Mouse (Mus musculus) layer of hippocampus, postnatal 25 days (tissue): ENCODE measurements around the gene Prss2. TPM values are rescaled to one million over a fixed set of nuclear protein-coding genes. Genes with fewer than 3 reads are reported as not detected.
"Not testable (repeated sequence)": the region's sequence is repeated elsewhere in the genome, so short reads cannot be mapped to it uniquely, and the experiment has no call there.

ENCODE experiments used
- DNase-seq, 2 experiments: peaks; one replicate each; pipeline ENCODE4 v3.0.0; 2022; ENCODE audit warnings: mixed read lengths in 2 of 2, low spot score in 1 of 2; ENCODE audit errors: extremely low spot score in 1 of 2
- total RNA-seq, 2 experiments: library from RNA; stranded (reverse); gene quantifications; 2 replicates each; pipeline ENCODE4 v1.2.3; 2021

The Prss2 gene
- not detected for total RNA-seq

- no peak for DNase-seq
Measured at GRCm38 (mm10) chr6:41521487-41521886, at the start of gene Prss2. Prss2 (plus strand) TSS chr6:41521787.

- no peak for DNase-seq
Measured at GRCm38 (mm10) chr6:41499374-41499773, 22.2 kb upstream of the Prss2 start.

- no peak for DNase-seq
Measured at GRCm38 (mm10) chr6:41504915-41505314, 16.7 kb upstream of the Prss2 start.

GRCm38 (mm10) chr6:41505323-41505722 is 16.3 kb upstream of the Prss2 start:
- DNase-seq, result no peak

GRCm38 (mm10) chr6:41518017-41518524 is 3.5 kb upstream of the Prss2 start:
- DNase-seq, result no peak

GRCm38 (mm10) chr6:41526453-41526852 is 4.9 kb downstream of the Prss2 start:
- no peak for DNase-seq

- no peak for DNase-seq
Measured at GRCm38 (mm10) chr6:41527402-41527801, 5.8 kb downstream of the Prss2 start.

- DNase-seq, result peak in 1 of 2 experiments; percentile 52
Measured at GRCm38 (mm10) chr6:41529987-41530386, 8.4 kb downstream of the Prss2 start.

GRCm38 (mm10) chr6:41532181-41532580 is 10.6 kb downstream of the Prss2 start:
- no peak for DNase-seq

GRCm38 (mm10) chr6:41532687-41533284 is 11.2 kb downstream of the Prss2 start:
- DNase-seq, result no peak

- no peak for DNase-seq
Measured at GRCm38 (mm10) chr6:41537376-41537775, 15.8 kb downstream of the Prss2 start.

- not testable (repeated sequence) for DNase-seq
Measured at GRCm38 (mm10) chr6:41538296-41538695, 16.7 kb downstream of the Prss2 start.

GRCm38 (mm10) chr6:41540746-41541145 is 19.2 kb downstream of the Prss2 start:
- DNase-seq, result no peak

- DNase-seq, result no peak
Measured at GRCm38 (mm10) chr6:41541746-41542145, 20.2 kb downstream of the Prss2 start.

- DNase-seq, result no peak
Measured at GRCm38 (mm10) chr6:41542983-41543382, 21.4 kb downstream of the Prss2 start.

GRCm38 (mm10) chr6:41543411-41544050 is 21.9 kb downstream of the Prss2 start:
- peak in 1 of 2 experiments; percentile 9 for DNase-seq

GRCm38 (mm10) chr6:41544381-41544924 is 22.9 kb downstream of the Prss2 start:
- DNase-seq, result no peak

- DNase-seq, result no peak
Measured at GRCm38 (mm10) chr6:41545266-41545665, 23.7 kb downstream of the Prss2 start.

- no peak for DNase-seq
Measured at GRCm38 (mm10) chr6:41547056-41547650, 25.6 kb downstream of the Prss2 start.

- DNase-seq, result no peak
Measured at GRCm38 (mm10) chr6:41548286-41548685, 26.7 kb downstream of the Prss2 start.

GRCm38 (mm10) chr6:41553356-41554010 is 31.9 kb downstream of the Prss2 start:
- DNase-seq, result no peak
